Mouse (Mus musculus) spleen, adult 2 months (tissue): Measurements from ENCODE around the gene Wwox.

Experiments
- CTCF ChIP-seq: fragments of 200-500 bp; IDR thresholded peaks from 2 replicates; pipeline ENCODE4 v1.5.1; 2011; ENCODE audit warnings: mild to moderate bottlenecking, inconsistent platforms; ENCODE audit not compliant: insufficient read depth, insufficient read length, insufficient replicate concordance; ENCODE audit errors: extremely low read depth
- POLR2A ChIP-seq: fragments of 200-500 bp; IDR thresholded peaks from 2 replicates; pipeline ENCODE4 v1.6.1; 2011; ENCODE audit warnings: low read depth, low read length, inconsistent platforms

DNA sequence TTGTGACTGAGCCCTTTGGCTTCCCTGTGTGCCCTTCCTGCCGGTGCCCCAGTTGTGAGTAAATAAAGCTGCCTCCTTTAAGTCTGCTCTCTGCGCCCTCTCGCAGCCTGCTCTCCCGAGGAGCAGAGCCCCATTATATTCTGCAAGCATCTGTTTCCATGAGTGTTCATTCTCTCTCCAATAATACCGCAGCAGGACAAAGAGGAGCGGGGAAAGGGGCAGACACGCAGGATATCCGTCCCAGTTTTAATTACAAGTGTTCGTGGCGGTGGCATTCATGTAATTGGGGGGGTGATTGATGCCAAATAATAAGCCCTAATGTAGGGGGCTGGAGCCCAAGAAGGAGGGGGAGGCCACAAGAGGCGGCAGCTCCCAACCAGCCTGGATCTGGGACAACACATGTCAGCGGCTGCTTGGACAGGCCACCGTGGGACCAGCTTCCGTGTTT lies 734.2 kb downstream of the Wwox start:
- TF ChIP-seq POLR2A (no peak), CTCF (no peak)
